Mouse (Mus musculus): ENCODE measurements at regions not wholly inside any gene's neighbourhood (a gene's known extent, or its start where the extent isn't known, plus 50 kb on each side); places are given as distances from the start of the nearest gene placed in this dataset.

- H3K27ac ChIP-seq (ENCODE audit: insufficient read depth, low read length): no peak overlapping the region
- no peak for TF ChIP-seq POLR2A (IDR thresholded peaks at IDR 0.05; ENCODE audit: insufficient read depth, low read length)
- TF ChIP-seq CTCF (IDR thresholded peaks at IDR 0.05; ENCODE audit: low read depth, low read length): no peak
- no peak for TF ChIP-seq EP300 (IDR thresholded peaks at IDR 0.05; ENCODE audit: insufficient read depth, low read depth, low read length)
Measured at GRCm38 (mm10) chr2:61341254-61341653, 237.1 kb upstream of the Tank start.

GRCm38 (mm10) chr2:61319226-61319625 lies 259.2 kb upstream of the Tank start:
- TF ChIP-seq CTCF (IDR thresholded peaks at IDR 0.05; ENCODE audit: low read depth, low read length) (no peak), EP300 (IDR thresholded peaks at IDR 0.05; ENCODE audit: insufficient read depth, low read depth, low read length) (no peak), POLR2A (IDR thresholded peaks at IDR 0.05; ENCODE audit: insufficient read depth, low read length) (no peak)
- Histone ChIP-seq H3K4me3 (ENCODE audit: low read depth, low read length) (no peak overlapping the region), H3K9me3 (replicated peaks; ENCODE audit: control insufficient read depth, insufficient read depth, low read length, poor library complexity, severe bottlenecking) (no peaks in the 10 kb centered on the region), H3K9ac (ENCODE audit: low read depth, poor library complexity, severe bottlenecking) (no peak overlapping the region), H3K27ac (ENCODE audit: insufficient read depth, low read length) (no peak overlapping the region), H3K4me1 (ENCODE audit: control insufficient read depth, insufficient read depth, low read length) (no peaks in the 10 kb centered on the region), H3K36me3 (ENCODE audit: control insufficient read depth, insufficient read depth, low read length, poor library complexity, severe bottlenecking) (no peaks in the 10 kb centered on the region), H3K27me3 (ENCODE audit: control insufficient read depth, insufficient read depth, low read length, poor library complexity, severe bottlenecking) (no peaks in the 10 kb centered on the region)

More at GRCm38 (mm10) chr2:61341254-61341653, 237.1 kb upstream of the Tank start:
- no peak overlapping the region for H3K9ac ChIP-seq (ENCODE audit: low read depth, poor library complexity, severe bottlenecking)
- H3K36me3 ChIP-seq (ENCODE audit: control insufficient read depth, insufficient read depth, low read length, poor library complexity, severe bottlenecking): no peaks in the 10 kb centered on the region
- H3K4me3 ChIP-seq (ENCODE audit: low read depth, low read length): no peak overlapping the region
- peaks cover 15% of the 10 kb centered on the region for H3K9me3 ChIP-seq (replicated peaks; ENCODE audit: control insufficient read depth, insufficient read depth, low read length, poor library complexity, severe bottlenecking)
- no peaks in the 10 kb centered on the region for H3K4me1 ChIP-seq (ENCODE audit: control insufficient read depth, insufficient read depth, low read length)
- H3K27me3 ChIP-seq (ENCODE audit: control insufficient read depth, insufficient read depth, low read length, poor library complexity, severe bottlenecking): no peaks in the 10 kb centered on the region

- no peaks in the 10 kb centered on the region for H3K4me1 ChIP-seq (ENCODE audit: control insufficient read depth, insufficient read depth, low read length)
- no peak overlapping the region for H3K4me3 ChIP-seq (ENCODE audit: low read depth, low read length)
- no peaks in the 10 kb centered on the region for H3K27me3 ChIP-seq (ENCODE audit: control insufficient read depth, insufficient read depth, low read length, poor library complexity, severe bottlenecking)
- no peak overlapping the region for H3K9ac ChIP-seq (ENCODE audit: low read depth, poor library complexity, severe bottlenecking)
- H3K27ac ChIP-seq (ENCODE audit: insufficient read depth, low read length): no peak overlapping the region
- no peaks in the 10 kb centered on the region for H3K36me3 ChIP-seq (ENCODE audit: control insufficient read depth, insufficient read depth, low read length, poor library complexity, severe bottlenecking)
- TF ChIP-seq EP300 (IDR thresholded peaks at IDR 0.05; ENCODE audit: insufficient read depth, low read depth, low read length): no peak
- TF ChIP-seq CTCF (IDR thresholded peaks at IDR 0.05; ENCODE audit: low read depth, low read length): no peak
- no peak for TF ChIP-seq POLR2A (IDR thresholded peaks at IDR 0.05; ENCODE audit: insufficient read depth, low read length)
- no peaks in the 10 kb centered on the region; the same call in 1 of the 2 replicates for H3K9me3 ChIP-seq (replicated peaks; ENCODE audit: control insufficient read depth, insufficient read depth, low read length, poor library complexity, severe bottlenecking)
Measured at GRCm38 (mm10) chr2:61310405-61310804, 268.0 kb upstream of the Tank start.

GRCm38 (mm10) chr2:61309219-61309618 lies 269.2 kb upstream of the Tank start:
- no peak overlapping the region for H3K4me3 ChIP-seq (ENCODE audit: low read depth, low read length)
- no peaks in the 10 kb centered on the region; the same call in 1 of the 2 replicates for H3K9me3 ChIP-seq (replicated peaks; ENCODE audit: control insufficient read depth, insufficient read depth, low read length, poor library complexity, severe bottlenecking)
- H3K9ac ChIP-seq (ENCODE audit: low read depth, poor library complexity, severe bottlenecking): no peak overlapping the region
- no peak overlapping the region for H3K27ac ChIP-seq (ENCODE audit: insufficient read depth, low read length)
- no peaks in the 10 kb centered on the region for H3K4me1 ChIP-seq (ENCODE audit: control insufficient read depth, insufficient read depth, low read length)
- TF ChIP-seq POLR2A (IDR thresholded peaks at IDR 0.05; ENCODE audit: insufficient read depth, low read length) (no peak), EP300 (IDR thresholded peaks at IDR 0.05; ENCODE audit: insufficient read depth, low read depth, low read length) (no peak), CTCF (IDR thresholded peaks at IDR 0.05; ENCODE audit: low read depth, low read length) (no peak)
- H3K36me3 ChIP-seq (ENCODE audit: control insufficient read depth, insufficient read depth, low read length, poor library complexity, severe bottlenecking): no peaks in the 10 kb centered on the region
- no peaks in the 10 kb centered on the region for H3K27me3 ChIP-seq (ENCODE audit: control insufficient read depth, insufficient read depth, low read length, poor library complexity, severe bottlenecking)

GRCm38 (mm10) chr2:61297135-61297534 lies 281.2 kb upstream of the Tank start:
- no peak overlapping the region for H3K4me3 ChIP-seq (ENCODE audit: low read depth, low read length)
- H3K27me3 ChIP-seq (ENCODE audit: control insufficient read depth, insufficient read depth, low read length, poor library complexity, severe bottlenecking): no peaks in the 10 kb centered on the region; the same call in 1 of the 2 replicates
- no peaks in the 10 kb centered on the region for H3K9me3 ChIP-seq (replicated peaks; ENCODE audit: control insufficient read depth, insufficient read depth, low read length, poor library complexity, severe bottlenecking)
- no peak for TF ChIP-seq EP300 (IDR thresholded peaks at IDR 0.05; ENCODE audit: insufficient read depth, low read depth, low read length)
- no peak for TF ChIP-seq CTCF (IDR thresholded peaks at IDR 0.05; ENCODE audit: low read depth, low read length)
- no peak for TF ChIP-seq POLR2A (IDR thresholded peaks at IDR 0.05; ENCODE audit: insufficient read depth, low read length)
- H3K36me3 ChIP-seq (ENCODE audit: control insufficient read depth, insufficient read depth, low read length, poor library complexity, severe bottlenecking): no peaks in the 10 kb centered on the region
- no peak overlapping the region for H3K27ac ChIP-seq (ENCODE audit: insufficient read depth, low read length)
- no peak overlapping the region for H3K9ac ChIP-seq (ENCODE audit: low read depth, poor library complexity, severe bottlenecking)
- no peaks in the 10 kb centered on the region for H3K4me1 ChIP-seq (ENCODE audit: control insufficient read depth, insufficient read depth, low read length)

- Histone ChIP-seq H3K9ac (ENCODE audit: low read depth, poor library complexity, severe bottlenecking) (no peak overlapping the region), H3K4me1 (ENCODE audit: control insufficient read depth, insufficient read depth, low read length) (no peaks in the 10 kb centered on the region), H3K9me3 (replicated peaks; ENCODE audit: control insufficient read depth, insufficient read depth, low read length, poor library complexity, severe bottlenecking) (no peaks in the 10 kb centered on the region), H3K27ac (ENCODE audit: insufficient read depth, low read length) (no peak overlapping the region), H3K4me3 (ENCODE audit: low read depth, low read length) (no peak overlapping the region), H3K36me3 (ENCODE audit: control insufficient read depth, insufficient read depth, low read length, poor library complexity, severe bottlenecking) (no peaks in the 10 kb centered on the region), H3K27me3 (ENCODE audit: control insufficient read depth, insufficient read depth, low read length, poor library complexity, severe bottlenecking) (no peaks in the 10 kb centered on the region)
- TF ChIP-seq POLR2A (IDR thresholded peaks at IDR 0.05; ENCODE audit: insufficient read depth, low read length) (no peak), CTCF (IDR thresholded peaks at IDR 0.05; ENCODE audit: low read depth, low read length) (no peak), EP300 (IDR thresholded peaks at IDR 0.05; ENCODE audit: insufficient read depth, low read depth, low read length) (no peak)
Measured at GRCm38 (mm10) chr2:61296606-61297005, 281.8 kb upstream of the Tank start.

Measured in ES-Bruce4 (cell line).